Mouse (Mus musculus) lung, postnatal 0 days (tissue): ENCODE measurements at regions not wholly inside any gene's neighbourhood (a gene's known extent, or its start where the extent isn't known, plus 50 kb on each side); places are given as distances from the start of the nearest gene placed in this dataset.

Experiments
- ATAC-seq: fragments of 200-750 bp; cut with Nextera tagmentation; 2 replicates; pipeline ENCODE4 v1.8.0; 2017; ENCODE audit warnings: moderate library complexity
- DNase-seq: peaks from one replicate; pipeline ENCODE4 v3.0.0-alpha.2; 2016; ENCODE audit warnings: low spot score
- H3K27ac ChIP-seq: fragments of 300-500 bp; sonication (generic); 2 replicates; pipeline ENCODE4 v1.5.1; 2014; ENCODE audit warnings: antibody characterized with exemption, mild to moderate bottlenecking, low read length, mixed read lengths
- H3K27me3 ChIP-seq: fragments of 300-500 bp; sonication (generic); replicated peaks from 2 replicates; pipeline ENCODE4 v1.6.1; 2014; ENCODE audit warnings: low read length, mixed read lengths; ENCODE audit not compliant: insufficient read depth
- H3K36me3 ChIP-seq: fragments of 300-500 bp; sonication (generic); 2 replicates; pipeline ENCODE4 v1.6.1; 2014; ENCODE audit warnings: low read length, mixed read lengths; ENCODE audit not compliant: insufficient read depth
- H3K4me1 ChIP-seq: fragments of 300-500 bp; sonication (generic); 2 replicates; pipeline ENCODE4 v1.6.1; 2014; ENCODE audit warnings: antibody characterized with exemption, low read depth, low read length, mixed read lengths; ENCODE audit not compliant: insufficient read depth
- H3K4me2 ChIP-seq: fragments of 300-500 bp; sonication (generic); replicated peaks from 2 replicates; pipeline ENCODE4 v1.6.1; 2014; ENCODE audit warnings: low read depth, mild to moderate bottlenecking, low read length, moderate library complexity, mixed read lengths
- H3K4me3 ChIP-seq: fragments of 300-500 bp; sonication (generic); 2 replicates; pipeline ENCODE4 v1.5.1; 2014; ENCODE audit warnings: low read depth, low read length
- H3K9ac ChIP-seq: fragments of 300-500 bp; sonication (generic); replicated peaks from 2 replicates; pipeline ENCODE4 v1.6.1; 2014; ENCODE audit warnings: low read depth, mild to moderate bottlenecking
- H3K9me3 ChIP-seq: fragments of 300-500 bp; sonication (generic); 2 replicates; pipeline ENCODE4 v1.6.1; 2016; ENCODE audit warnings: low read length, mixed read lengths
- CTCF ChIP-seq: IDR thresholded peaks from 2 replicates; pipeline ENCODE4 v1.5.1; 2016; ENCODE audit warnings: antibody characterized with exemption, mild to moderate bottlenecking
- EP300 ChIP-seq: IDR thresholded peaks from 2 replicates; pipeline ENCODE4 v1.6.1; 2016; ENCODE audit warnings: antibody characterized with exemption, mild to moderate bottlenecking, control low read depth
- WGBS: fragments of 180-500 bp; shearing (Covaris S2); extraction: QIAGEN DNeasy Blood & Tissue Kit; methylation state at CpG from one replicate; pipeline ENCODE4 v1.1.7; 2014; 5-methylcytosine and 5-hydroxymethylcytosine counted together

DNA sequence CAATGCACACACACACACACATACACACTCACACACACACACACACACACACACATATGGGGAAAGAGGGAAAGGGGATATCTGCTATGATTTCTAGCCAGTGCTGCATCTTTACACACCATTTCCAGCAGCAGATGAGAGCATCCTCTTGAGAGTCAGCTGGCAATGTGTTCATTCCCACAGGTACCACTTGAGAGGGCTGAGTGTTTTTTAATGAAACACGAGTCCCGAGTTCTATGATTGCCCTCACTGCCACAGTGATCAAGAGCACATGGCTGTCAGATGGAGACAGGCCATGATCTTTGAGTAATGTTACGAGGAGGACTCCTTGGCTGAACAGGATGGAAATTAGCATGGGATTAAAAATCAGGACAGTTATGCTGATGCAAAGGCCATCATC, 589.3 kb downstream of the Dcdc2c start:
- no peak for DNase-seq

DNA sequence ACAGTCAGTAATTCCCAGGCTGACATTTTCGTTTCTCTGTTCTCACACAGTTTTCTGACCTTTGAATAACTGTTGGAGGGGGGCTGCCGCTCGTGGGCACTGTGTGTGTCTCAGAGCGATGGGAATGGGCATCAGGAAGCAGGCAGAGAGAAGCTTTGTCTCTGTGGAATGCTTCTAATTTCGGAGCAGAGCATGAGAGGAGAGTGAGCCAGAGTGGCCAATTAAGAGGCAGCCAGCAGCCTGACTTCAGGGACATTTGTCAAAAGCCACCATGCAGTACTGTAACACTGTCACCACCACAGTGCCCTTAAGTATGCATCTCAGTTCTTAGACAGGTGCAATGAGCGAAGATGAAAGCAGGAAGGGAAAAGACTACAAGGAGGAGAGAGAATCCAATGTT, 592.1 kb downstream of the Dcdc2c start:
- no peak for ATAC-seq
- no peaks in the 10 kb centered on the region for H3K27me3 ChIP-seq
- no peak overlapping the region for H3K9ac ChIP-seq
- H3K27ac ChIP-seq = no peak overlapping the region
- H3K4me1 ChIP-seq = no peaks in the 10 kb centered on the region
- no peak overlapping the region for H3K4me2 ChIP-seq
- no peak overlapping the region for H3K4me3 ChIP-seq
- no peaks in the 10 kb centered on the region for H3K9me3 ChIP-seq
- no peaks in the 10 kb centered on the region for H3K36me3 ChIP-seq
- 37% methylated on average over 6 of the region's 6 CpGs for WGBS
- TF ChIP-seq CTCF = no peak
- TF ChIP-seq EP300 = no peak
- no peak for DNase-seq

More for the DNA sequence above, 589.3 kb downstream of the Dcdc2c start:
- Histone ChIP-seq H3K36me3 (no peaks in the 10 kb centered on the region), H3K9ac (no peak overlapping the region), H3K4me2 (no peak overlapping the region), H3K9me3 (no peaks in the 10 kb centered on the region), H3K27ac (no peak overlapping the region), H3K4me3 (no peak overlapping the region), H3K27me3 (no peaks in the 10 kb centered on the region), H3K4me1 (no peaks in the 10 kb centered on the region)
- no peak for ATAC-seq
- WGBS = 45% methylated on average over 3 of the region's 3 CpGs
- TF ChIP-seq CTCF (no peak), EP300 (no peak)

DNA sequence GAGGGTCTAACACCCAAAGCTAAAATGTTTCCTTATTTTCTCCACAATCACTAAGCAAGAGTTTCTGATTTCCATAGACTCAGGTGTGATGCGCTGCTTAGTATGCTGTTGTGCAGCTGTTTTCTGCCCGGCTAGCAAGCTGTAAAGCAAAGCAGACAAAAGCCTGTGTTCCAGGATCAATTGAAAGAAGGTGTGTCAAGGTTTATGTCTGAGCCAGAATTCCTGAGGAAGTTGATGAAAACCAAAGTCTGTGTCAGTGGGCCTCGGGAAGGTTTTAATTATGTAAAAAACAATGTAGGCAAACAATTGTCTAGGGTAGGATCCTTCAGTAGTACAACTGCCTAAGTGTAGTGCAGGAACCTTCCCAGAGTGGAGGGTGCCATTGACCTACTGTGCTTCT, 604.6 kb downstream of the Dcdc2c start:
- Histone ChIP-seq H3K4me2 (no peak overlapping the region), H3K4me1 (no peaks in the 10 kb centered on the region), H3K27ac (no peak overlapping the region), H3K27me3 (no peaks in the 10 kb centered on the region), H3K4me3 (no peak overlapping the region), H3K9me3 (no peaks in the 10 kb centered on the region), H3K36me3 (no peaks in the 10 kb centered on the region), H3K9ac (no peak overlapping the region)
- no peak for ATAC-seq
- no peak for DNase-seq
- TF ChIP-seq CTCF (no peak), EP300 (no peak)
- WGBS = 60% methylated on average over 3 of the region's 3 CpGs

DNA sequence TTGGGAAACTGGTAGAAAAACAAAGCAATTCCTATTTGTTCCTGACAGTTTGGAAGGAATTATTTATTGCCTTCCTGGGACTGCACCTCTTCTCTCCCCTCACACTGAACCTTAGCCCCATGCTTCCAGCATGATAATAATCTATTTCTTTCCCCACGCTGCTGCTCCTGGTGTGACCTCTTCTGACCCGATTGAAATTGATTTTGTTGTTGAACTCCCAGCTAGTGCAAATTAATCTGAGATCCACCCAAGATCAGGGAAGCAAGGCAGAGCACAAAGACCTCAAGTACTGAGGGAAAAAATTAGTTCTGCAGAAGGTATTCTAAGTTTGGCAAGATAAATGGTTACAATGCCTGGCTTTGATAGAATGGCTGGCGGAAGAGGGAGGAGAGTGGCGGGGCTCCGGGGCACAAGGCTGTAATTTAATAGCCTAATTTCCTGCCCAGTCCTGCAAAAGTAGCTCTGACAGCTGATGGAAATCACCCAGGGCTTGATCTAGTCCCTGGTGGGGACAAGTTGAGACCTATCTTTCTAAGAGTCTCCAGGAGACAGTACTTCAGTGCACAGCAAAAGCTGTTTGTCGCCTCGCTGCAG, 604.6 kb upstream of the Sox11 start:
- DNase-seq = no peak

DNA sequence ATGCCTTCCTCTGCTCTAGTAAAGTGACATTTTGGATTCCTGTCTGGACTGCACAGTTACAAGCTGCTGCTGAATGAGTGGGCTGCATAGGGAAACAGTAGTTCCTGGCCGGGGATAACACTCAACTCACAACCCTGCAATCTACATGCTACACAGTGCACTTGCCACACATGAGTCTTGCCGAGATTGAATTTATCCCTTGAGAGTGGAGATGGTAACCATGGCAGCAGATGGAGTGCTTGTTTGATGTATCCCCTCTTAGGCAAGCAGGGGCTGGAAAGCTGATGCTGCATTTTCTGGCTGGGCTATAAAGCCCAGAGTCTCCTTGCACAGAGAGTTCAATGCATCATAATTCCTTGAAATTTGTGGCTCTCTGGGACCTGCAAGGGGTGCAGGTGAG, 603.0 kb upstream of the Sox11 start:
- Histone ChIP-seq H3K36me3 (no peaks in the 10 kb centered on the region), H3K9ac (no peak overlapping the region), H3K27me3 (no peaks in the 10 kb centered on the region), H3K4me2 (no peak overlapping the region), H3K27ac (no peak overlapping the region), H3K4me3 (no peak overlapping the region), H3K4me1 (no peaks in the 10 kb centered on the region), H3K9me3 (no peaks in the 10 kb centered on the region)
- 24% methylated on average over 2 of the region's 2 CpGs for WGBS
- DNase-seq (no peak), ATAC-seq (no peak)
- TF ChIP-seq CTCF = no peak
- TF ChIP-seq EP300 = no peak

More for the DNA sequence above, 604.6 kb upstream of the Sox11 start:
- no peak overlapping the region for H3K9ac ChIP-seq
- H3K4me2 ChIP-seq = no peak overlapping the region
- no peaks in the 10 kb centered on the region for H3K27me3 ChIP-seq
- 42% methylated on average over 7 of the region's 7 CpGs for WGBS
- H3K27ac ChIP-seq = no peak overlapping the region
- no peak for TF ChIP-seq EP300
- no peak for TF ChIP-seq CTCF
- H3K4me3 ChIP-seq = no peak overlapping the region
- no peaks in the 10 kb centered on the region for H3K4me1 ChIP-seq
- no peaks in the 10 kb centered on the region for H3K36me3 ChIP-seq
- H3K9me3 ChIP-seq = no peaks in the 10 kb centered on the region
- no peak for ATAC-seq

DNA sequence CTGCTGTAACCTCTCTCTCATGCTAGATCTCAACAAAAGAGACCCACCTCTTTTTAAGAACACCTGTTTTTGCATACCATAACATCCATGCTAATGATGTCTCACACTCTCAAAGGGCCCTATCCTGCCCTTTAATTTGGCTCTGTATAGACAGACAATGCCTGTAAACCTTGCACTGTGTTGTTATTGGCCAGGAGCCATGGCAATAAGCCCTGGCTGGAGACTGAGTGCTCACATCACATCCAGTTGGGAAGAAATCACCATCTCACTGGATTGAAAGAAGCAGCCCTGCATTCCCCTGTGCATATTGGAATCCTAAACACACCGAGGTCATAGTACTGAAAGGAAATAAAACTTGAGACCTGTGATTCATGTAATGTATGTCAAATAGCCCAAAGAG, 598.7 kb upstream of the Sox11 start:
- Histone ChIP-seq H3K9ac (no peak overlapping the region), H3K4me1 (no peaks in the 10 kb centered on the region), H3K27ac (no peak overlapping the region), H3K9me3 (no peaks in the 10 kb centered on the region), H3K36me3 (no peaks in the 10 kb centered on the region), H3K4me3 (no peak overlapping the region), H3K27me3 (no peaks in the 10 kb centered on the region), H3K4me2 (no peak overlapping the region)
- TF ChIP-seq CTCF = no peak
- TF ChIP-seq EP300 = no peak
- DNase-seq = no peak
- WGBS = 70% methylated on average over 1 of the region's 1 CpGs
- ATAC-seq = no peak
